Mouse (Mus musculus) intestine, postnatal 0 days (tissue): Measurements from ENCODE around the gene Gm8906. TPM values are rescaled to one million over a fixed set of nuclear protein-coding genes. Genes with fewer than 3 reads are reported as not detected.
"Not testable (repeated sequence)": the region's sequence is repeated elsewhere in the genome, so short reads cannot be mapped to it uniquely, and the experiment has no call there.

Experiments
- ATAC-seq: fragments of 200-750 bp; cut with Nextera tagmentation; 2 replicates; pipeline ENCODE4 v1.8.0; 2017; ENCODE audit warnings: mild to moderate bottlenecking, moderate TSS enrichment, moderate library complexity
- H3K27ac ChIP-seq: fragments of 300-500 bp; sonication (generic); 2 replicates; pipeline ENCODE4 v1.5.1; 2014; ENCODE audit warnings: mild to moderate bottlenecking, low read depth, low read length, moderate library complexity
- H3K27me3 ChIP-seq: fragments of 300-500 bp; sonication (generic); replicated peaks from 2 replicates; pipeline ENCODE4 v1.6.1; 2014; ENCODE audit warnings: low read length, mixed read lengths; ENCODE audit not compliant: control insufficient read depth, insufficient read depth
- H3K36me3 ChIP-seq: fragments of 300-500 bp; sonication (generic); 2 replicates; pipeline ENCODE4 v1.6.1; 2014; ENCODE audit warnings: mild to moderate bottlenecking, moderate library complexity; ENCODE audit not compliant: control insufficient read depth, insufficient read depth
- H3K4me1 ChIP-seq: fragments of 300-500 bp; sonication (generic); replicated peaks from 2 replicates; pipeline ENCODE4 v1.6.1; 2014; ENCODE audit warnings: antibody characterized with exemption, low read length, mixed read lengths; ENCODE audit not compliant: control insufficient read depth, insufficient read depth
- H3K4me2 ChIP-seq: fragments of 300-500 bp; sonication (generic); replicated peaks from 2 replicates; pipeline ENCODE4 v1.6.1; 2014; ENCODE audit warnings: low read depth, mild to moderate bottlenecking, moderate library complexity
- H3K4me3 ChIP-seq: fragments of 300-500 bp; sonication (generic); 2 replicates; pipeline ENCODE4 v1.5.1; 2014; ENCODE audit warnings: low read depth, low read length
- H3K9ac ChIP-seq: fragments of 300-500 bp; sonication (generic); 2 replicates; pipeline ENCODE4 v1.6.1; 2014; ENCODE audit warnings: mild to moderate bottlenecking, low read depth, low read length
- H3K9me3 ChIP-seq: fragments of 300-500 bp; sonication (generic); 2 replicates; pipeline ENCODE4 v1.6.1; 2016; ENCODE audit warnings: mixed run types; ENCODE audit not compliant: control insufficient read depth
- WGBS: fragments of 180-500 bp; shearing (Covaris S2); extraction: QIAGEN DNeasy Blood & Tissue Kit; methylation state at CpG from one replicate; pipeline ENCODE4 v1.1.7; 2014; 5-methylcytosine and 5-hydroxymethylcytosine counted together
- polyA plus RNA-seq: library from polyadenylated mRNA; unstranded; fragments of >200 nt; fragmentation: Nextera tagmentation; extraction: Ambion mirVana; gene quantifications from 2 replicates; pipeline ENCODE4 v1.2.1, GENCODE M21; 2015

The Gm8906 gene
- not detected in 2 replicates for polyA plus RNA-seq

DNA sequence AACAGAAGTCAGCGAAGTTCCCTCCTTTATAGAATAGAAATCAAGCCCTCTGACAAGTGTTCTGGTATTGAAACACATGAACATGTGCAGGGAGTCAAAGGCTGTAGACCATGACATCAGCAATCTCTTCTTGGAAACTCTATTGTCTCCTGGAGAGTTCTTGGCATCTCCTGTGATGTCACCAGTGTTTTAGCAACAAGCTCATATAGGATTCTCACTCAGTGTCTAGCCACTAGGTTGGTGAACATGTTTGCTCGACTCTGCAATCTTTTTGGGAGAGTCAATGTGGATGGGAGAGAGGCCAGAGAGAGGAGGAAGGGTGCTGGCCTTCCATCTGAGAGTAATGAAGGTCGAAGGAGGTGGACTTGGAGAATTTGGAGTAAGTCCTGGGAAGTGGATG is at the start of gene Gm8906:
Gm8906 (plus strand) TSS at position 301 of the 400 bp plus-strand sequence.
- H3K36me3 ChIP-seq, H3K4me3 ChIP-seq, ATAC-seq, H3K27me3 ChIP-seq, H3K9ac ChIP-seq, H3K27ac ChIP-seq, H3K4me1 ChIP-seq, H3K9me3 ChIP-seq, H3K4me2 ChIP-seq: not testable (repeated sequence)
- 44% methylated on average over 2 of the region's 3 CpGs for WGBS

Other genes starting within 250 kb of the Gm8906 start
- not detected in 2 replicates for gene Gm8890, start 246.7 kb upstream of the Gm8906 start, polyA plus RNA-seq
- not detected in 2 replicates for gene Speer1, start 161.2 kb upstream of the Gm8906 start, polyA plus RNA-seq
- gene Gm8897, start 86.3 kb upstream of the Gm8906 start, polyA plus RNA-seq = not detected in 2 replicates
- not detected in 2 replicates for gene Gm6460, start 92.2 kb downstream of the Gm8906 start, polyA plus RNA-seq
- gene Gm8922, start 179.3 kb downstream of the Gm8906 start, polyA plus RNA-seq = not detected in 2 replicates